Mouse (Mus musculus) intestine, postnatal 0 days (tissue): Measurements from ENCODE around the gene Gm14214. TPM values are rescaled to one million over a fixed set of nuclear protein-coding genes. Genes with fewer than 3 reads are reported as not detected.

Experiments used
- ATAC-seq: fragments of 200-750 bp; cut with Nextera tagmentation; 2 replicates; pipeline ENCODE4 v1.8.0; 2017; ENCODE audit warnings: mild to moderate bottlenecking, moderate TSS enrichment, moderate library complexity
- H3K27ac ChIP-seq: fragments of 300-500 bp; sonication (generic); 2 replicates; pipeline ENCODE4 v1.5.1; 2014; ENCODE audit warnings: mild to moderate bottlenecking, low read depth, low read length, moderate library complexity
- H3K27me3 ChIP-seq: fragments of 300-500 bp; sonication (generic); replicated peaks from 2 replicates; pipeline ENCODE4 v1.6.1; 2014; ENCODE audit warnings: low read length, mixed read lengths; ENCODE audit not compliant: control insufficient read depth, insufficient read depth
- H3K36me3 ChIP-seq: fragments of 300-500 bp; sonication (generic); 2 replicates; pipeline ENCODE4 v1.6.1; 2014; ENCODE audit warnings: mild to moderate bottlenecking, moderate library complexity; ENCODE audit not compliant: control insufficient read depth, insufficient read depth
- H3K4me1 ChIP-seq: fragments of 300-500 bp; sonication (generic); replicated peaks from 2 replicates; pipeline ENCODE4 v1.6.1; 2014; ENCODE audit warnings: antibody characterized with exemption, low read length, mixed read lengths; ENCODE audit not compliant: control insufficient read depth, insufficient read depth
- H3K4me2 ChIP-seq: fragments of 300-500 bp; sonication (generic); replicated peaks from 2 replicates; pipeline ENCODE4 v1.6.1; 2014; ENCODE audit warnings: low read depth, mild to moderate bottlenecking, moderate library complexity
- H3K4me3 ChIP-seq: fragments of 300-500 bp; sonication (generic); 2 replicates; pipeline ENCODE4 v1.5.1; 2014; ENCODE audit warnings: low read depth, low read length
- H3K9ac ChIP-seq: fragments of 300-500 bp; sonication (generic); 2 replicates; pipeline ENCODE4 v1.6.1; 2014; ENCODE audit warnings: mild to moderate bottlenecking, low read depth, low read length
- H3K9me3 ChIP-seq: fragments of 300-500 bp; sonication (generic); 2 replicates; pipeline ENCODE4 v1.6.1; 2016; ENCODE audit warnings: mixed run types; ENCODE audit not compliant: control insufficient read depth
- CTCF ChIP-seq: sonication (generic); IDR thresholded peaks from 2 replicates; pipeline ENCODE4 v1.5.1; 2016; ENCODE audit warnings: low read depth, mild to moderate bottlenecking, control low read depth, antibody characterized with exemption, moderate library complexity
- WGBS: fragments of 180-500 bp; shearing (Covaris S2); extraction: QIAGEN DNeasy Blood & Tissue Kit; methylation state at CpG from one replicate; pipeline ENCODE4 v1.1.7; 2014; 5-methylcytosine and 5-hydroxymethylcytosine counted together
- polyA plus RNA-seq: library from polyadenylated mRNA; unstranded; fragments of >200 nt; fragmentation: Nextera tagmentation; extraction: Ambion mirVana; gene quantifications from 2 replicates; pipeline ENCODE4 v1.2.1, GENCODE M21; 2015

Gene Gm14214
- polyA plus RNA-seq: not detected in 2 replicates

- Histone ChIP-seq H3K27ac (no peak within 1 kb of the TSS), H3K36me3 (no peaks in the 10 kb centered on the region), H3K27me3 (no peaks in the 10 kb centered on the region), H3K4me2 (no peak within 1 kb of the TSS), H3K4me1 (peaks cover under 1% of the 10 kb centered on the region; the same call in 1 of the 2 replicates), H3K4me3 (no peak within 1 kb of the TSS), H3K9ac (no peak within 1 kb of the TSS), H3K9me3 (no peaks in the 10 kb centered on the region)
- no peak for TF ChIP-seq CTCF
- no peak for ATAC-seq
Observed at GRCm38 (mm10) chr2:154769930-154770329, at the start of gene Gm14214. TSS of gene Gm14214 (minus strand) at chr2:154770030.

- WGBS: 51% methylated on average over 1 of the region's 1 CpGs
- Histone ChIP-seq H3K27ac (no peak overlapping the region), H3K9ac (no peak overlapping the region), H3K4me1 (peaks cover 8% of the 10 kb centered on the region; the same call in 1 of the 2 replicates), H3K36me3 (no peaks in the 10 kb centered on the region), H3K4me2 (no peak overlapping the region), H3K4me3 (no peak overlapping the region), H3K9me3 (no peaks in the 10 kb centered on the region), H3K27me3 (no peaks in the 10 kb centered on the region)
- no peak for ATAC-seq
- TF ChIP-seq CTCF: no peak
Observed at GRCm38 (mm10) chr2:154818599-154818998, 48.8 kb upstream of the Gm14214 start.

GRCm38 (mm10) chr2:154817788-154818187 is 48.0 kb upstream of the Gm14214 start:
- Histone ChIP-seq H3K4me3 (no peak overlapping the region), H3K27me3 (no peaks in the 10 kb centered on the region), H3K4me1 (peaks cover 8% of the 10 kb centered on the region; the same call in 1 of the 2 replicates), H3K27ac (no peak overlapping the region), H3K9me3 (no peaks in the 10 kb centered on the region), H3K36me3 (no peaks in the 10 kb centered on the region), H3K9ac (no peak overlapping the region), H3K4me2 (no peak overlapping the region)
- TF ChIP-seq CTCF: peak; percentile 73
- no peak for ATAC-seq
- 26% methylated on average over 1 of the region's 1 CpGs for WGBS

GRCm38 (mm10) chr2:154817089-154817488 is 47.3 kb upstream of the Gm14214 start:
- Histone ChIP-seq H3K9ac (no peak overlapping the region), H3K4me1 (peaks cover 8% of the 10 kb centered on the region; the same call in 1 of the 2 replicates), H3K9me3 (no peaks in the 10 kb centered on the region), H3K36me3 (no peaks in the 10 kb centered on the region), H3K27ac (no peak overlapping the region), H3K4me3 (no peak overlapping the region), H3K27me3 (no peaks in the 10 kb centered on the region), H3K4me2 (no peak overlapping the region)
- no peak for ATAC-seq
- WGBS: 49% methylated on average over 3 of the region's 3 CpGs
- TF ChIP-seq CTCF: no peak

- ATAC-seq: no peak
- no peak overlapping the region for H3K27ac ChIP-seq
- WGBS: 69% methylated on average over 2 of the region's 2 CpGs
- peaks cover 3% of the 10 kb centered on the region; the same call in 1 of the 2 replicates for H3K4me1 ChIP-seq
- no peak overlapping the region for H3K9ac ChIP-seq
- no peaks in the 10 kb centered on the region for H3K36me3 ChIP-seq
- no peak for TF ChIP-seq CTCF
- no peaks in the 10 kb centered on the region for H3K9me3 ChIP-seq
- no peaks in the 10 kb centered on the region for H3K27me3 ChIP-seq
- H3K4me3 ChIP-seq: no peak overlapping the region
- no peak overlapping the region for H3K4me2 ChIP-seq
Observed at GRCm38 (mm10) chr2:154813426-154813825, 43.6 kb upstream of the Gm14214 start.

- H3K27ac ChIP-seq: no peak overlapping the region
- no peaks in the 10 kb centered on the region; the same call in 1 of the 2 replicates for H3K4me1 ChIP-seq
- 63% methylated on average over 1 of the region's 1 CpGs for WGBS
- H3K27me3 ChIP-seq: no peaks in the 10 kb centered on the region
- no peak overlapping the region for H3K4me2 ChIP-seq
- no peak overlapping the region for H3K9ac ChIP-seq
- H3K4me3 ChIP-seq: no peak overlapping the region
- no peak for TF ChIP-seq CTCF
- no peaks in the 10 kb centered on the region for H3K9me3 ChIP-seq
- no peak for ATAC-seq
- H3K36me3 ChIP-seq: no peaks in the 10 kb centered on the region
Observed at GRCm38 (mm10) chr2:154810821-154811220, 41.0 kb upstream of the Gm14214 start.
